Mouse (Mus musculus): ENCODE measurements at regions not wholly inside any gene's neighbourhood (a gene's known extent, or its start where the extent isn't known, plus 50 kb on each side); places are given as distances from the start of the nearest gene placed in this dataset.

DNA sequence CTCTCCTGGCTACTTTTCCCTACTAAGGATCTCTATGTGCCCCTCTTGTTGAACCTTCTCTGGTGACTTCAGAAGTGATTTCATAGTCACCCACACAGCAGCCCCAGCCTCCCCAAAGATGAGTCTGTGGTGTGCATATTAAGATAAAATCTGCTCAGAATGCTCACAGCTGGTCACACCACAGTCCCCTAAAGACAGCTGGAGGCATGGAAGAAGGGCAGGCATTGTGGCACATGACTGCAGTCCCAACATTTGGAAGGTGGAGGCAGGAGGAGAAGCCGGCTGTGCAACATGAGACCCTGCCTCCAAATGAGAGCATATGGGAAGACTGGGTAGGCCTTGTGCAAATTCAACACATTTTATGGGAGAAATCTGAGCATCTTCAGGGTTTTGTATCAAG, 70.0 kb upstream of the Cplx2 start:
- TF ChIP-seq CTCF (IDR thresholded peaks at IDR 0.05; ENCODE audit: insufficient read depth, low read depth, low read length) (no peak), POLR2A (IDR thresholded peaks at IDR 0.05; ENCODE audit: insufficient read depth, low read depth, low read length) (no peak)

All from olfactory bulb, adult 2 months (tissue).